Mouse (Mus musculus): ENCODE measurements around the gene Tnc.

DNA sequence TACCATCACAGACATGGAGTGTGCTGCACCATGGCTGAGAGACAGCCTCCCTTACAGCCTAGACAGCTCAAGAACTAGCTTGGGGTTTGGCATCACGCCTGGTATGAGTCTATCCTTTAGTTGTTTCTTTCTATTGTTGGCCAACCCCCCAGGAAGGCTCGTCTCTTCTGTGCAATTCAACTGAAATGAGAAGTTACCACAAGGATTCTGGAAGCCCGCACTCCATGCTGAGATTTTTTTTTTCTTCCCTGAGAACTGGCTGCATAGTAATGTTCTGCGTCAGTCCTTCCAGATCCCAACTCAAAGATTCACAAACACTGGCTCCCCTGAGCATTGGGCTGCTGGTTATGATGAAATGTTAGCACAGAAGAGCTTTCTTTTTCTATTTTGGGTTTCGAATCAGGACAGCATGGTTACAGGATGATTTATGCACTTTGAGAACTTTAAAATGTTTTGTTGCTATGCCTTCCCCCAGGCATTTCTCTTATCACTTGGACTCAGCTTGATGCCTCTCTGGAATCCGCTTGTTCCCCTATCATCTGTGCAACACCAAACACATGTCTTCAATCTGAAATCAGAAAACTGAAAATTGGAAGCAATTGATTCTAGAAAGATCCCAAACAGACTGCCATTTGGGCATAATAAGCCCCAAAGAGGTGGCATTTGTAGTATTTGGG, 29.7 kb upstream of the Tnc start:
- TF ChIP-seq CTCF (IDR thresholded peaks at IDR 0.05): no peak
- TF ChIP-seq EP300 (IDR thresholded peaks at IDR 0.05; ENCODE audit: insufficient read depth, low read depth, low read length): no peak
- TF ChIP-seq POLR2A (IDR thresholded peaks at IDR 0.05; ENCODE audit: insufficient read depth, low read depth, low read length): no peak

Measured in heart, adult 2 months (tissue).